Mouse (Mus musculus): ENCODE data around the gene Smarcd3.

The Smarcd3 gene

GRCm38 (mm10) chr5:24597221-24597728, 26.9 kb downstream of the Smarcd3 start:
- WGBS, result 10% methylated on average over 2 of the region's 2 CpGs

- WGBS, result 7% methylated on average over 11 of the region's 11 CpGs
Observed at GRCm38 (mm10) chr5:24596519-24597171, 27.6 kb downstream of the Smarcd3 start.

GRCm38 (mm10) chr5:24595786-24596380, 28.3 kb downstream of the Smarcd3 start:
- WGBS, result 41% methylated on average over 14 of the region's 14 CpGs

- WGBS, result 84% methylated on average over 5 of the region's 5 CpGs
Observed at GRCm38 (mm10) chr5:24595261-24595660, 28.9 kb downstream of the Smarcd3 start.

- 88% methylated on average over 5 of the region's 5 CpGs for WGBS
Observed at GRCm38 (mm10) chr5:24594346-24594745, 29.9 kb downstream of the Smarcd3 start.

GRCm38 (mm10) chr5:24593928-24594327, 30.3 kb downstream of the Smarcd3 start:
- WGBS, result 63% methylated on average over 10 of the region's 10 CpGs

- 77% methylated on average over 10 of the region's 10 CpGs for WGBS
Observed at GRCm38 (mm10) chr5:24593230-24593629, 31.0 kb downstream of the Smarcd3 start.

GRCm38 (mm10) chr5:24592471-24593160, 31.6 kb downstream of the Smarcd3 start:
- 67% methylated on average over 21 of the region's 21 CpGs for WGBS

GRCm38 (mm10) chr5:24591796-24592470, 32.3 kb downstream of the Smarcd3 start:
- 57% methylated on average over 24 of the region's 24 CpGs for WGBS

GRCm38 (mm10) chr5:24591268-24591721, 32.9 kb downstream of the Smarcd3 start:
- 34% methylated on average over 23 of the region's 23 CpGs for WGBS

GRCm38 (mm10) chr5:24589511-24590500, 34.4 kb downstream of the Smarcd3 start:
- 81% methylated on average over 20 of the region's 20 CpGs for WGBS

- 7% methylated on average over 4 of the region's 4 CpGs for WGBS
Observed at GRCm38 (mm10) chr5:24587200-24587577, 37.0 kb downstream of the Smarcd3 start.

- WGBS, result under 1% methylated on average over 43 of the region's 43 CpGs
Observed at GRCm38 (mm10) chr5:24586547-24587199, 37.5 kb downstream of the Smarcd3 start, which contains the start of gene Chpf2. Gene Chpf2, plus strand, starts transcription at chr5:24586741.

- 5% methylated on average over 8 of the region's 8 CpGs for WGBS
Observed at GRCm38 (mm10) chr5:24586106-24586505, 38.1 kb downstream of the Smarcd3 start.

GRCm38 (mm10) chr5:24578109-24578963, 45.9 kb downstream of the Smarcd3 start:
- WGBS, result 57% methylated on average over 6 of the region's 6 CpGs

GRCm38 (mm10) chr5:24577183-24577929, 46.9 kb downstream of the Smarcd3 start, which contains the start of gene Abcf2:
Gene Abcf2, minus strand, starts transcription at chr5:24577467.
- WGBS, result under 1% methylated on average over 48 of the region's 48 CpGs

- under 1% methylated on average over 32 of the region's 32 CpGs for WGBS
Observed at GRCm38 (mm10) chr5:24576801-24577182, 47.4 kb downstream of the Smarcd3 start.

- WGBS, result 83% methylated on average over 1 of the region's 1 CpGs
Observed at GRCm38 (mm10) chr5:24575948-24576347, 48.3 kb downstream of the Smarcd3 start.

Data from cerebral cortex, adult 2 months (tissue).